ENCODE assay signal across 12 mouse cellular contexts in the genomic region with DNA sequence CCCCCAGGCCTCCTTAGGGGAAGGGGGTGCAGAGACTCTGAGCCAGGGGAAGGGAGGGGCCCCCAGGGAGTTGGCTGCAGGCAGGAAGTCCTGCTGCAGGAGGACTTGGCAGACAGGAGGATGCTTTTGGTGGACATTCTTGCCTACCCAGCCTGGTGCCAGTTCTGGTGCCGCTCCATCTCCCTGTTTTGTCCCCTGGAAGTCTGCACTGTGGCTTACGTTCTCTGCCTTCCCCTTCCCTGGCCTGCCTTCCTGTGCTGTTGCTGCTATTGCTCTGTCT. TPM values are rescaled to one million over a fixed set of nuclear protein-coding genes. Genes with fewer than 3 reads are reported as not detected.
DNase-seq lines count a peak whose midpoint lies in the region; ATAC-seq and TF ChIP-seq lines count a peak whose summit lies in the region.
"Had no signal": no experiment of that assay in that cellular context is flagged by ENCODE, and none has a peak within 500 bp of the region (broad histone marks: within the 10 kb centered on the region; RNA-seq: fewer than 3 reads in every experiment).

No protein-coding gene starts in this region.

- TF ChIP-seq CTCF in E14TG2a.4 (conservative IDR thresholded peaks at IDR 0.05; ENCODE audit: low read length): no peak

- ATAC-seq in hindbrain, embryonic 12.5 days (ENCODE audit: low FRiP score): no peak
- ATAC-seq in hindbrain, embryonic 14.5 days (ENCODE audit: low FRiP score): no peak
- ATAC-seq: CD4-positive, CD25-positive, alpha-beta regulatory T cell, adult 4 months had no signal

- H3K36me3 ChIP-seq in hindbrain, embryonic 12.5 days: peaks cover 42% of the 10 kb centered on the region
- peaks cover 43% of the 10 kb centered on the region for H3K36me3 ChIP-seq in hindbrain, embryonic 14.5 days (replicated peaks; ENCODE audit: control insufficient read depth, insufficient read depth)
- H3K36me3 ChIP-seq in E14TG2a.4 (ENCODE audit: insufficient read depth, low read length): peaks cover 69% of the 10 kb centered on the region

- no peak overlapping the region for H3K4me2 ChIP-seq in hindbrain, embryonic 12.5 days (replicated peaks)
- no peak overlapping the region for H3K4me2 ChIP-seq in hindbrain, embryonic 14.5 days (replicated peaks)
- H3K4me2 ChIP-seq: liver, embryonic 13.5 days had no signal

- no peak overlapping the region for H3K4me3 ChIP-seq in hindbrain, embryonic 12.5 days
- H3K4me3 ChIP-seq in hindbrain, embryonic 14.5 days (replicated peaks; ENCODE audit: low read length): no peak overlapping the region
- peak overlapping the region; percentile 26 for H3K4me3 ChIP-seq in E14TG2a.4 (replicated peaks; ENCODE audit: low read length)
- H3K4me3 ChIP-seq: liver, embryonic 13.5 days had no signal

- H3K9me3 ChIP-seq in hindbrain, embryonic 12.5 days (replicated peaks): 0 out of 2 replicates have a peak, but pooled peaks cover 4% of the 10 kb centered on the region
- no peaks in the 10 kb centered on the region for H3K9me3 ChIP-seq in hindbrain, embryonic 14.5 days (ENCODE audit: control insufficient read depth, low read length)
- H3K9me3 ChIP-seq in E14TG2a.4 (ENCODE audit: low read length): peaks cover 8% of the 10 kb centered on the region; the same call in 1 of the 2 replicates

- 80% methylated on average over 2 of the region's 2 CpGs for WGBS in hindbrain, embryonic 12.5 days
- WGBS in hindbrain, embryonic 14.5 days: 69% methylated on average over 2 of the region's 2 CpGs

- peaks cover 19% of the 10 kb centered on the region for H3K4me1 ChIP-seq in hindbrain, embryonic 12.5 days
- H3K4me1 ChIP-seq in hindbrain, embryonic 14.5 days (replicated peaks; ENCODE audit: control insufficient read depth, insufficient read depth, low read length): 0 out of 2 replicates have a peak, but pooled peaks cover 7% of the 10 kb centered on the region
- peaks cover 83% of the 10 kb centered on the region for H3K4me1 ChIP-seq in E14TG2a.4 (replicated peaks; ENCODE audit: low read depth, low read length)

- H3K27me3 ChIP-seq in hindbrain, embryonic 12.5 days: no peaks in the 10 kb centered on the region
- no peaks in the 10 kb centered on the region for H3K27me3 ChIP-seq in hindbrain, embryonic 14.5 days (ENCODE audit: control insufficient read depth, insufficient read depth, low read length)
- no peaks in the 10 kb centered on the region for H3K27me3 ChIP-seq in E14TG2a.4 (ENCODE audit: insufficient read depth, low read length)
- H3K27me3 ChIP-seq: liver, embryonic 13.5 days had no signal

- H3K9ac ChIP-seq in hindbrain, embryonic 12.5 days: 0 out of 2 replicates have a peak overlapping the region, but pooled peaks have one; percentile 5
- H3K9ac ChIP-seq in hindbrain, embryonic 14.5 days: no peak overlapping the region
- H3K9ac ChIP-seq: liver, embryonic 13.5 days had no signal

- H3K27ac ChIP-seq in hindbrain, embryonic 12.5 days: no peak overlapping the region
- no peak overlapping the region for H3K27ac ChIP-seq in hindbrain, embryonic 14.5 days
- H3K27ac ChIP-seq: liver, embryonic 13.5 days had no signal

- no peak for DNase-seq in hindbrain, embryonic 14.5 days (ENCODE audit: low spot score)
- DNase-seq in cerebellum, adult 9-10 months: peak; percentile 58
- peak; percentile 34 for DNase-seq in heart, postnatal 4 days
- no peak for DNase-seq in spleen, adult 12 weeks (ENCODE audit: low spot score)
- DNase-seq in ovary, adult 18-20 months (ENCODE audit: low spot score): no peak
- DNase-seq in spleen, postnatal 36 days (ENCODE audit: low spot score in 2 of 2): no peak
- DNase-seq: liver, embryonic 13.5 days; midbrain, embryonic 14.5 days; thymus, adult 2 months had no signal

RNA-seq across cellular contexts. Expression of a gene that starts 12.7 kb away (rescaled TPM):
- polyA plus RNA-seq in hindbrain, embryonic 12.5 days (2016; fragmentation: Nextera tagmentation; extraction: Ambion mirVana): 8.3 and 8.4 TPM in 2 replicates
- 8.3 and 8.8 TPM in 2 replicates for polyA plus RNA-seq in hindbrain, embryonic 14.5 days (2014; fragmentation: Nextera tagmentation; extraction: Ambion mirVana)
- 10 to 100 TPM; 14.8 to 15.7 TPM for total RNA-seq in heart, postnatal 4 days (2021)

RNA-seq across cellular contexts. Expression of a gene that starts 53.5 kb away (rescaled TPM):
- 15.8 and 16.1 TPM in 2 replicates for polyA plus RNA-seq in hindbrain, embryonic 12.5 days (2016; fragmentation: Nextera tagmentation; extraction: Ambion mirVana)
- polyA plus RNA-seq in hindbrain, embryonic 14.5 days (2014; fragmentation: Nextera tagmentation; extraction: Ambion mirVana): 23.7 and 28.9 TPM in 2 replicates
- total RNA-seq in heart, postnatal 4 days (2021): 10 to 100 TPM; 14.6 to 14.9 TPM

RNA-seq across cellular contexts. Expression of a gene that starts 54.5 kb away (rescaled TPM):
- 33.0 and 37.4 TPM in 2 replicates for polyA plus RNA-seq in hindbrain, embryonic 12.5 days (2016; fragmentation: Nextera tagmentation; extraction: Ambion mirVana)
- 32.1 and 33.1 TPM in 2 replicates for polyA plus RNA-seq in hindbrain, embryonic 14.5 days (2014; fragmentation: Nextera tagmentation; extraction: Ambion mirVana)
- total RNA-seq in heart, postnatal 4 days (2021): 10 to 100 TPM; 20.0 to 22.6 TPM

Comparison
In these comparisons a context has a peak if more than half of its experiments do, and no peak if none do; other contexts are left out.
1. DNase-seq: peak in cerebellum, adult 9-10 months (single experiment) and heart, postnatal 4 days (single experiment); none in hindbrain, embryonic 14.5 days (single experiment), spleen, adult 12 weeks (single experiment), ovary, adult 18-20 months (single experiment) and spleen, postnatal 36 days (0 of 2).